Mouse (Mus musculus): Measurements from ENCODE around the gene Cxcl12. TPM values are rescaled to one million over a fixed set of nuclear protein-coding genes. Genes with fewer than 3 reads are reported as not detected.

The Cxcl12 gene
- 10 to 100 TPM; 41.1 to 45.2 TPM for total RNA-seq (2021)
- long read RNA-seq, experiment 1, full-length matches to known transcripts = 14 of 34 reads
- long read RNA-seq, experiment 1, partial matches to known transcripts = 0 of 34 reads
- long read RNA-seq, experiment 1, other reads (novel, unspliced or antisense) = 20 of 34 reads
- long read RNA-seq, experiment 2, full-length matches to known transcripts = 21 of 37 reads
- long read RNA-seq, experiment 2, partial matches to known transcripts = 0 of 37 reads
- long read RNA-seq, experiment 2, other reads (novel, unspliced or antisense) = 16 of 37 reads

DNA sequence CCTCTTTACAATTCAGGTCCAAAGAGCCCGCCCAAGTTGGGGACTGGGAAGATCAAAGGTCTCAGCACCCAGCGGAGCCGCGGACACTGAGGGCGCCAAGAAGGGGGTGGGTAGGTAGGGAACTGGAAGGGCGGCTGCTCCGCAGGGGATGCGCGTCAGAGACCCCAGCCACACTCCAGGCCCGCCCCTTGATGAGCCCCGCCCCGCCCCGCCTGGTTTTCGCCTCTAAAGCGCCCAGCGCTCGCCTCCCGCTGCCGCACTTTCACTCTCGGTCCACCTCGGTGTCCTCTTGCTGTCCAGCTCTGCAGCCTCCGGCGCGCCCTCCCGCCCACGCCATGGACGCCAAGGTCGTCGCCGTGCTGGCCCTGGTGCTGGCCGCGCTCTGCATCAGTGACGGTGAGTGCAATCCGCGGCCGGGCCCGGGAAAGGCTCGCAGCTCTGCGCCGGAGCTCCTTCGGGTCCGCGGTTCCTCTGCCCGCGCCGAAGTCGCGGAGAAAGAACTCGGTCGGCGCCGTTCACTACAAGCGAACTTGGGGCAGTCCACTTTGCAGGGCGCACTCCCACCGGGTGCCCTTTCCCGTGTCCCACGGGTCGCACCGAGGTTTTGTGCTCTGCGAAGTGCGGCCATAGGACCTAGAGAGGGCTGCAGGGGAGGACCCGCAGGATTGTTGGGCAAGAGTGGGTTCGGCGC is at the start of gene Cxcl12:
Cxcl12 (plus strand) TSS at position 215 of the 691 bp plus-strand sequence.
- no peak for TF ChIP-seq CTCF (conservative IDR thresholded peaks at IDR 0.05)
- Histone ChIP-seq H3K4me3 (peak within 1 kb of the TSS; percentile 60), H3K27ac (peak within 1 kb of the TSS; percentile 75)
- DNase-seq (ENCODE audit: low spot score in 2 of 2) = no peak

- H3K27ac ChIP-seq = no peak overlapping the region
- H3K4me3 ChIP-seq = no peak overlapping the region
Observed at GRCm38 (mm10) chr6:117122074-117122473, 46.3 kb upstream of the Cxcl12 start.

GRCm38 (mm10) chr6:117126356-117126755 is 42.0 kb upstream of the Cxcl12 start:
- no peak for DNase-seq (ENCODE audit: low spot score in 2 of 2)
- no peak overlapping the region for H3K27ac ChIP-seq
- no peak overlapping the region for H3K4me3 ChIP-seq
- no peak for TF ChIP-seq CTCF (conservative IDR thresholded peaks at IDR 0.05)

More at GRCm38 (mm10) chr6:117122074-117122473, 46.3 kb upstream of the Cxcl12 start:
- TF ChIP-seq CTCF (conservative IDR thresholded peaks at IDR 0.05) = no peak
- DNase-seq (ENCODE audit: low spot score in 2 of 2) = no peak

DNA sequence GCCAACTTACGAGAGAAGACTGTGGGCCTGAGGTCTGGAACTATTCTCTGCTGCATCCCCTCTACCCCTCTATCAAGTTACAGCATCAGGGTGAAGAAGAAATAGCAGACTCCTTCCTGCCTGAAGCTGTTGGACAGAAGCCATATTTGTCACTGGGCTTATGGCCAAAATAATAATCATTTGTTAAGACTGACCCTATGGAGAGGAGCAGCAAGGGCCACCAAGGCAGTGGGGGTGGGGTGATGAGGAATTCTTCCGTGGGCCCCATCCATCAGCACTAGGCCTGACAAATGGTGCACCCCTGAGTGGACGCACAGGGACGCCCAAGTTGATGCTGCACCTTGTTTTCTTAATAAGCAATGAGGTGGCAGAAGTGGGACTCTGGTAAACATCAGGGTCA is 38.9 kb upstream of the Cxcl12 start:
- Histone ChIP-seq H3K4me3 (no peak overlapping the region), H3K27ac (no peak overlapping the region)
- no peak for TF ChIP-seq CTCF (conservative IDR thresholded peaks at IDR 0.05)
- no peak for DNase-seq (ENCODE audit: low spot score in 2 of 2)

- Histone ChIP-seq H3K27ac (no peak overlapping the region), H3K4me3 (no peak overlapping the region)
- no peak for DNase-seq (ENCODE audit: low spot score in 2 of 2)
- TF ChIP-seq CTCF (conservative IDR thresholded peaks at IDR 0.05) = no peak
Observed at GRCm38 (mm10) chr6:117130680-117131111, 37.6 kb upstream of the Cxcl12 start.

DNA sequence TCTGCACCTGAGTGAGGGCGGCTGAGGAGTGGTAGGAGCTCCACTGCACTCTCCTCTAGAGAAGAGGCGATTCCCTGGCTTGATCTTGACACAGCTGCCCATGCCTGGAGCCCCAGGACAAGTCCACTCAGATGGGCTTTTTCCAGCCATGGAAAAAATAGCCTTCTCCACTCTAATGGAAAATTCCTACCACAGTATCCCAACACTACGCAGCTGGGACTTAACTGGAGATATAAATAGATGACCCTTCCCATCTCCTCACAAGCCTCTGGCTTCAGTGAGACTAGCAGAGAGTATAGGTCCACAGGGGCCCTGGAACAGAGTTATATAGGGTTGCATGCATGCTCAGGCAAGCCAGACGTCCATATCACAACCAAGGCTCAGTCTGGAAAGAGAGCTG is 33.8 kb upstream of the Cxcl12 start:
- no peak overlapping the region for H3K27ac ChIP-seq
- no peak for TF ChIP-seq CTCF (conservative IDR thresholded peaks at IDR 0.05)
- no peak overlapping the region for H3K4me3 ChIP-seq
- DNase-seq (ENCODE audit: low spot score in 2 of 2) = no peak

DNA sequence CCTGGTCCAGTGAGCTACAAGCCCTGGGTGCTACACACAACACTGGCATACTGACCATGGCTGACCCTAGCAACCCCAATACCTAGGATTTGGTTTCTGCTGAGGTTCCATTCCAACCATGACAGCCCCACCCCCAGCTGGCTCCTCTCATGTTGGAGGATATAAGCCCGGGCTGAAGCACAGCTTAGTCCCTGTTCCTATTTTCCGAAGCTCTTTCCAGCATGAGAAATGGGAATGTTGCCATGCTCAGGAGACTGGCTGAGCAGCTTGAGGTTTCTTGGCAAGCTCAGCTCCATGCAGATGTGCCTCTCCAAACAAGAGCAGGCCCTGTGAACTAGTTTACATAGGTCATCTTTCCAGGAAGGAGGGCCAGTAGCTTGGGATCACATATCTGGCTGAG is 30.6 kb upstream of the Cxcl12 start:
- no peak overlapping the region for H3K27ac ChIP-seq
- H3K4me3 ChIP-seq = no peak overlapping the region
- no peak for DNase-seq (ENCODE audit: low spot score in 2 of 2)
- no peak for TF ChIP-seq CTCF (conservative IDR thresholded peaks at IDR 0.05)

- no peak overlapping the region for H3K4me3 ChIP-seq
- no peak for TF ChIP-seq CTCF (conservative IDR thresholded peaks at IDR 0.05)
- no peak for DNase-seq (ENCODE audit: low spot score in 2 of 2)
- H3K27ac ChIP-seq = no peak overlapping the region
Observed at GRCm38 (mm10) chr6:117140907-117141306, 27.4 kb upstream of the Cxcl12 start.

DNA sequence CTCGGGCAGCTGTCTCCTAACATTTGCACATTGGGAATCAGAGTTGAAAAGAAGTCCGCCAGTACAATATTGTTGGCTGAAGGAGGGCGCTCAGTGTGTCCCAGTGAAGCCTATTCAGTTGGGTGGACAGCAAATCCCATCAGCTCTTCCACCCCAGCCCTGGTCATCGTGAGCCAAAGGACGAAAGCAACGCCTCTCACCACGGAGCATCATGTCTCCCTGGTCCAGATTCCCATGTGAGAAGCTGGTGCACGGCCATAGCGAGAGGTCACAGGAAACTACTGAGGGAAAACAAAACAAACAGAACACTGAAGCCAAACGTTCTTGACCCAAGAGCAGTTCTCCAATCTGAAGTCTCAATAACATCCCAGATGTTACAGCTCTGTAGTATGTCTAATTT is 21.4 kb upstream of the Cxcl12 start:
- no peak for TF ChIP-seq CTCF (conservative IDR thresholded peaks at IDR 0.05)
- DNase-seq (ENCODE audit: low spot score in 2 of 2) = no peak
- H3K27ac ChIP-seq = no peak overlapping the region
- H3K4me3 ChIP-seq = no peak overlapping the region

DNA sequence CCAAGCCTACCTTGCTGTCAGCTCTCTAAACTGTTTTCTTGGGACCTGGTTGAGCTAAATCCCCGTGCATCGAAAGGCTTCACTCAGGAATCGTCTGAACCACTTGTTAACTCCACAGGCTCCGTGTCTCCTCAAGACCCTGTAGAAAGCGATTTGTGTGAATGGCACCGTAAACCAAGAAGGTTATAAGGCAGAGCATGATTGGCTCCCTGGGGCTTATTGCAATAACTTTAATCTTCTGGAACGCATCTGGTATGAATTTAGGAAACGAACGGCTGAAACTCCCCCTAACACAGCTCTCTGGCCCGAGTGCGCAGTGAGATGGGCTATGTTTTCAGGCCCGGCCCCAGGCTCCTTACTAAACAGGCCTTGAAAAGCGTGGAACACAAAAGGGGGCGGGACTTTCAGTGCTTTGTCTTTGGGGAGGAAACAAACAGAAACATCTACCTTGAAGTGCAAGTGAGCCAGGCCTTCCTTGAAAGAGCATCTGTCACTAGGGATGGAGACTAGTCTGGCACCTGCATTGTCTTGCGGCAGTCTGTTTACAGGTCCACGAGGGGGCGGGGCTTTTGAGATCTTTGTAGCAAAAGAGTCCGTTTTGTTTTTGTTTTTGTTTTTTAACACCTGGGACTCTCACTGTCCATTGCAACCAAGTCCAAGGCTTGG is 16.7 kb upstream of the Cxcl12 start:
- no peak for TF ChIP-seq CTCF (conservative IDR thresholded peaks at IDR 0.05)
- no peak for DNase-seq (ENCODE audit: low spot score in 2 of 2)
- Histone ChIP-seq H3K27ac (no peak overlapping the region), H3K4me3 (no peak overlapping the region)

GRCm38 (mm10) chr6:117153046-117153445 is 15.3 kb upstream of the Cxcl12 start:
- H3K27ac ChIP-seq = no peak overlapping the region
- no peak for DNase-seq (ENCODE audit: low spot score in 2 of 2)
- TF ChIP-seq CTCF (conservative IDR thresholded peaks at IDR 0.05) = no peak
- H3K4me3 ChIP-seq = no peak overlapping the region

DNA sequence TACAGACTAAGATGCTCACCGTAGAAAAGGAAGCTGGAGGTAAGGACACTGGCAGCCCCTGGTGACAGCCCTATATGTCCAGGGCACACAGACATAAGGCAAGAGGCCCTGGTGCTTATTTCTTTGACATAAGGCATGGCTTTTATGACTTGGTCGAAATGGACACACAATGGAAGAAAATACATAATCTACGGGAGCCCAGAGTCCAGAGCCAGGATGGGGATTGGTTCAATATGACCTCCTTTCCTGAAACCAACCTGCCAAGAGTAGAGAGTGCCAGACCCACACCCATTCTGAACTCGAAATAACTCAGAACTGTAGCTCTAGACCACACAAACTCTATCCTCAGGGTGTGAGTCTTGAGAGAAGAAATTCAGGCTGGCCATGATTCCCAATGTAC is 11.5 kb upstream of the Cxcl12 start:
- TF ChIP-seq CTCF (conservative IDR thresholded peaks at IDR 0.05) = no peak
- H3K4me3 ChIP-seq = no peak overlapping the region
- DNase-seq (ENCODE audit: low spot score in 2 of 2) = no peak
- no peak overlapping the region for H3K27ac ChIP-seq
